Mouse (Mus musculus) ES-E14 (cell line): ENCODE data around the gene Nos1ap. TPM values are rescaled to one million over a fixed set of nuclear protein-coding genes. Genes with fewer than 3 reads are reported as not detected.

ENCODE experiments used
- DNase-seq: peaks from one replicate; pipeline ENCODE4 v3.0.0-alpha.2; 2013; ENCODE audit warnings: low read depth, low spot score
- H3K27ac ChIP-seq: 2 replicates; pipeline ENCODE4 v1.5.1; 2012; ENCODE audit warnings: low read depth, mild to moderate bottlenecking, low read length, moderate library complexity, mixed read lengths; ENCODE audit not compliant: poor library complexity, insufficient read depth, severe bottlenecking
- H3K36me3 ChIP-seq: 2 replicates; pipeline ENCODE4 v1.6.1; 2012; ENCODE audit warnings: mild to moderate bottlenecking, low read length, moderate library complexity, mixed read lengths; ENCODE audit not compliant: control insufficient read depth, poor library complexity, insufficient read depth, severe bottlenecking
- H3K4me1 ChIP-seq, 2 experiments: fragments of 150-350 bp in 1 of 2; sonication (generic) in 1 of 2; 2 replicates each; pipeline ENCODE4 v1.6.1; 2012; ENCODE audit warnings: low read length in 2 of 2, mild to moderate bottlenecking in 1 of 2, mixed read lengths in 1 of 2; ENCODE audit not compliant: control insufficient read depth in 2 of 2, insufficient read depth in 2 of 2, poor library complexity in 1 of 2
- H3K4me3 ChIP-seq, 2 experiments: fragments of 150-350 bp in 1 of 2; sonication (generic) in 1 of 2; 2 replicates each; pipeline ENCODE4 v1.5.1; 2012; ENCODE audit warnings: low read length in 2 of 2, low read depth in 1 of 2, mild to moderate bottlenecking in 1 of 2, mixed read lengths in 1 of 2; ENCODE audit not compliant: insufficient read depth in 1 of 2, poor library complexity in 1 of 2, severe bottlenecking in 1 of 2
- H3K9ac ChIP-seq: 2 replicates; pipeline ENCODE4 v1.6.1; 2012; ENCODE audit warnings: low read depth, mild to moderate bottlenecking, low read length, mixed read lengths; ENCODE audit not compliant: poor library complexity, insufficient read depth, severe bottlenecking
- H3K9me3 ChIP-seq: fragments of 150-350 bp; sonication (generic); 2 replicates; pipeline ENCODE4 v1.6.1; 2012; ENCODE audit warnings: low read depth, mild to moderate bottlenecking, low read length; ENCODE audit not compliant: control insufficient read depth, insufficient read depth
- CHD2 ChIP-seq: IDR thresholded peaks from 2 replicates; pipeline ENCODE4 v1.6.1; 2014; ENCODE audit warnings: mild to moderate bottlenecking, low read depth, low read length, inconsistent platforms
- HCFC1 ChIP-seq: IDR thresholded peaks from 2 replicates; pipeline ENCODE4 v1.6.1; 2012; ENCODE audit warnings: low read length, inconsistent platforms, borderline replicate concordance; ENCODE audit not compliant: insufficient read depth
- MAFK ChIP-seq: IDR thresholded peaks from 2 replicates; pipeline ENCODE4 v1.6.1; 2014; ENCODE audit warnings: mild to moderate bottlenecking, low read depth, low read length, inconsistent platforms; ENCODE audit not compliant: insufficient read depth
- ZC3H11A ChIP-seq: IDR thresholded peaks from 2 replicates; pipeline ENCODE4 v1.6.1; 2012; ENCODE audit warnings: low read depth, mild to moderate bottlenecking, inconsistent platforms, low read length, borderline replicate concordance
- ZNF384 ChIP-seq: IDR thresholded peaks from 2 replicates; pipeline ENCODE4 v1.6.1; 2012; ENCODE audit warnings: low read depth, low read length, inconsistent platforms
- in situ Hi-C, 2 experiments: fragments of 600-800 bp; cut with MboI; formaldehyde crosslinking; loops; one replicate each; pipeline ENCODE4 v1.15.1; 2025; ENCODE audit warnings: low sequenced_read_pairs in 2 of 2, inconsistent platforms in 1 of 2; ENCODE audit not compliant: unreplicated experiment in 2 of 2
- total RNA-seq: library from RNA; depleted of rRNA; stranded (reverse); fragments of 300-350 nt; gene quantifications from 2 replicates; pipeline ENCODE4 v1.2.3, GENCODE M21; 2012

Nos1ap gene
- total RNA-seq, 1 experiment = 0.49 TPM

- Histone ChIP-seq H3K9ac (no peak overlapping the region), H3K36me3 (no peaks in the 10 kb centered on the region), H3K9me3 (peaks cover 8% of the 10 kb centered on the region; the same call in 1 of the 2 replicates), H3K27ac (no peak overlapping the region), H3K4me1 (peaks cover 0 to 5% of the 10 kb centered on the region in 2 experiments; a peak in 1 of 4 replicates), H3K4me3 (no peak overlapping the region)
- in situ Hi-C loops = no loop called here
- TF ChIP-seq HCFC1 = no peak
- no peak for DNase-seq
Measured at GRCm38 (mm10) chr1:170422188-170422587, 167.5 kb downstream of the Nos1ap start.

- TF ChIP-seq ZNF384 (no peak), ZC3H11A (no peak), CHD2 (no peak), MAFK (no peak), HCFC1 (no peak)
- H3K4me3 ChIP-seq = no peak overlapping the region
Measured at GRCm38 (mm10) chr1:170419961-170420360, 169.7 kb downstream of the Nos1ap start.

GRCm38 (mm10) chr1:170418131-170418530, 171.5 kb downstream of the Nos1ap start:
- TF ChIP-seq ZC3H11A (no peak), MAFK (no peak), CHD2 (no peak), ZNF384 (no peak), HCFC1 (no peak)
- in situ Hi-C loops = no loop called here
- no peak overlapping the region for H3K9ac ChIP-seq
- no peak overlapping the region for H3K4me3 ChIP-seq
- no peak for DNase-seq
- peaks cover 8% of the 10 kb centered on the region; the same call in 1 of the 2 replicates for H3K9me3 ChIP-seq
- H3K4me1 ChIP-seq = no peaks in the 10 kb centered on the region
- H3K36me3 ChIP-seq = no peaks in the 10 kb centered on the region
- H3K27ac ChIP-seq = no peak overlapping the region

More at GRCm38 (mm10) chr1:170419961-170420360, 169.7 kb downstream of the Nos1ap start:
- Histone ChIP-seq H3K9me3 (peaks cover 8% of the 10 kb centered on the region; the same call in 1 of the 2 replicates), H3K27ac (no peak overlapping the region), H3K4me1 (no peaks in the 10 kb centered on the region), H3K9ac (no peak overlapping the region), H3K36me3 (no peaks in the 10 kb centered on the region)
- DNase-seq = no peak
- in situ Hi-C loops = no loop called here

GRCm38 (mm10) chr1:170416967-170417366, 172.7 kb downstream of the Nos1ap start:
- no peaks in the 10 kb centered on the region for H3K36me3 ChIP-seq
- no peak overlapping the region for H3K27ac ChIP-seq
- peaks cover 8% of the 10 kb centered on the region; the same call in 1 of the 2 replicates for H3K9me3 ChIP-seq
- H3K9ac ChIP-seq = no peak overlapping the region
- DNase-seq = no peak
- no peaks in the 10 kb centered on the region for H3K4me1 ChIP-seq
- no peak for TF ChIP-seq ZNF384
- TF ChIP-seq ZC3H11A = no peak
- TF ChIP-seq CHD2 = no peak
- TF ChIP-seq MAFK = no peak
- TF ChIP-seq HCFC1 = no peak
- no peak overlapping the region for H3K4me3 ChIP-seq
- in situ Hi-C loops = no loop called here

- H3K9me3 ChIP-seq = peaks cover 8% of the 10 kb centered on the region; the same call in 1 of the 2 replicates
- no peak overlapping the region for H3K27ac ChIP-seq
- in situ Hi-C loops = no loop called here
- no peaks in the 10 kb centered on the region for H3K4me1 ChIP-seq
- no peaks in the 10 kb centered on the region for H3K36me3 ChIP-seq
- TF ChIP-seq CHD2 = no peak
- TF ChIP-seq ZC3H11A = no peak
- TF ChIP-seq HCFC1 = no peak
- no peak for TF ChIP-seq ZNF384
- TF ChIP-seq MAFK = no peak
- no peak overlapping the region for H3K4me3 ChIP-seq
- H3K9ac ChIP-seq = no peak overlapping the region
- no peak for DNase-seq
Measured at GRCm38 (mm10) chr1:170416206-170416605, 173.5 kb downstream of the Nos1ap start.
